Mouse (Mus musculus): ENCODE measurements around the gene H2-T3. TPM values are rescaled to one million over a fixed set of nuclear protein-coding genes. Genes with fewer than 3 reads are reported as not detected.
"Not testable (repeated sequence)": the region's sequence is repeated elsewhere in the genome, so short reads cannot be mapped to it uniquely, and the experiment has no call there.

Gene H2-T3
- polyA plus RNA-seq (2015; fragmentation: Nextera tagmentation; extraction: Ambion mirVana): 3.4 and 4.0 TPM in 2 replicates

DNA sequence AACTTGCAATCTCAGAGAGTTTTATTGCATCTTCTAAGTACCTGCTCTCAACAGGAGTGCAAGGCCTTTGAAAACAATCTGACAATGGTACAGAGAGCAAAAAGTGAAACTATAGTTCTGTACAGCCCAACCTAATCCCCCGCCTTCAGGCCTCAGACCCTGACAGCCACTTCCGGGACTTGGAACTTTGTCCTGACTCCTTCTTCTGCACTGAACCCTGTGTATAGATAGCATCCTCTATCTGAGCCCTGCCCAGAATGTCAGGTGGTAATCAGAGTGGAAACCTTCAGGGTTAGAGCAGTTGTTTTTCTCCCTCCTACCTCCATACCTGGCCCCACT, at the start of gene H2-T3:
H2-T3 (minus strand) TSS at position 119 of the 339 bp plus-strand sequence.
- no peak within 1 kb of the TSS for H3K9ac ChIP-seq (ENCODE audit: low read length)
- 73% methylated on average over 2 of the region's 2 CpGs for WGBS
- peak; percentile 44; the same call in 1 of the 2 replicates for ATAC-seq (ENCODE audit: insufficient read depth, low FRiP score)
- H3K4me2 ChIP-seq (ENCODE audit: low read depth, low read length): no peak within 1 kb of the TSS
- no peak within 1 kb of the TSS for H3K27ac ChIP-seq (ENCODE audit: low read length)
- no peaks in the 10 kb centered on the region for H3K4me1 ChIP-seq (ENCODE audit: control insufficient read depth, insufficient read depth, low read length)
- no peak within 1 kb of the TSS for H3K4me3 ChIP-seq (replicated peaks; ENCODE audit: low read length)
- H3K27me3 ChIP-seq (ENCODE audit: control insufficient read depth, insufficient read depth, low read length): 0 out of 2 replicates have a peak, but pooled peaks cover 11% of the 10 kb centered on the region
- no peaks in the 10 kb centered on the region for H3K9me3 ChIP-seq (replicated peaks; ENCODE audit: control insufficient read depth, low read length)
- H3K36me3 ChIP-seq (ENCODE audit: control insufficient read depth, insufficient read depth, low read length): no peaks in the 10 kb centered on the region

DNA sequence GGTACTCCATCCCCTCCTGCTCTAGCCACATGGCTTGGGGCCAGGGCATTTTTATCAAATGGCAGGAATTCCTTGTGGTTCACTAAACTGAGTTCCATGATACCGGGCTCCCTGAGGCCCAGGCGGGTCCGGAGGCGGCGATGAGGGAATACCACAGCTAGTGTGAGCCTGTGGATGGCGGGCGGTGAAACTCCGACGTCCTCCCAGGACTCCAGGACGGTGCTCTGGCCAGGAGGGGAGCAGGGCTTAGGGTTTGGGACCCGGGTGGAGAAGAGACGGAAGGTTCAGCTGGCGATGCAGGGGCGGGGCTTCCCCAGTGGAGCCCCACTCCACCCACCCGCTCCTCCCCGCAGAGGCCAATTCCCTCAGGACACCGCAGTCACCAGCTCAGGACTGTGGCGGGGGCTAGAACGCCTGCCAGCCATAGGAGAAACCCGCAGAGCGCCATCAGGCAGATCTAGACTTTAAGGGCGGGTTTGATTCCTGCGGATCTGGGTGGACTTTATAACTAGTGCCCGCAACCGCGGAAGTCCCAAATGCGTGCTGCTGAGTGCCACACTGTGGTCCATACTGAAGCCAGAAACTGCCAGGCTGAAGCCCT, 47.3 kb upstream of the H2-T3 start:
- Histone ChIP-seq H3K27me3 (ENCODE audit: control insufficient read depth, insufficient read depth, low read length) (peaks cover 3% of the 10 kb centered on the region; the same call in 1 of the 2 replicates), H3K9ac (ENCODE audit: low read length) (peak overlapping the region; percentile 61), H3K4me2 (ENCODE audit: low read depth, low read length) (peak overlapping the region; percentile 74), H3K4me1 (ENCODE audit: control insufficient read depth, insufficient read depth, low read length) (0 out of 2 replicates have a peak, but pooled peaks cover 6% of the 10 kb centered on the region), H3K9me3 (replicated peaks; ENCODE audit: control insufficient read depth, low read length) (no peaks in the 10 kb centered on the region), H3K27ac (ENCODE audit: low read length) (no peak overlapping the region), H3K36me3 (ENCODE audit: control insufficient read depth, insufficient read depth, low read length) (no peaks in the 10 kb centered on the region), H3K4me3 (replicated peaks; ENCODE audit: low read length) (peak overlapping the region; percentile 45)
- 4% methylated on average over 27 of the region's 27 CpGs for WGBS
- peak; percentile 47; the same call in 1 of the 2 replicates for ATAC-seq (ENCODE audit: insufficient read depth, low FRiP score)

DNA sequence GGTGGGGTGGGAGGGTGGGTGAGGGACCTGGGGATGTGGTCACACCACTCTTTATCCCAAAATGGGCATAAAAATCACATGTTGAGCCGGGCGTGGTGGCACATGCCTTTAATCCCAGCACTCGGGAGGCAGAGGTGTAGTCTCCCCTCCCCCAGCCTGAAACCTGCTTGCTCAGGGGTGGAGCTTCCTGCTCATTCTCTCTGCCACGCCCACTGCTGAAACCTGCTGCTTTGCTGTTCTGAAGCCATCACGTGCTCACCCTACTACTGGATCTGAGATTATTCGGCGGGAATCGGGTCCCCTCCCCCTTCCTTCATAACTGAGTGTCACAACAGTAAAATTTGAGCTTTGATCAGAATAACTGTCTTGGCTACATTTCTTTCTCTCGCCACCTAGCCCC, 45.2 kb upstream of the H2-T3 start:
- H3K9me3 ChIP-seq (replicated peaks; ENCODE audit: control insufficient read depth, low read length); H3K4me3 ChIP-seq (replicated peaks; ENCODE audit: low read length); H3K4me1 ChIP-seq (ENCODE audit: control insufficient read depth, insufficient read depth, low read length); ATAC-seq (ENCODE audit: insufficient read depth, low FRiP score); H3K9ac ChIP-seq (ENCODE audit: low read length); H3K27ac ChIP-seq (ENCODE audit: low read length); H3K36me3 ChIP-seq (ENCODE audit: control insufficient read depth, insufficient read depth, low read length); H3K4me2 ChIP-seq (ENCODE audit: low read depth, low read length): not testable (repeated sequence)
- 19% methylated on average over 8 of the region's 9 CpGs for WGBS
- peaks cover 14% of the 10 kb centered on the region for H3K27me3 ChIP-seq (ENCODE audit: control insufficient read depth, insufficient read depth, low read length)

DNA sequence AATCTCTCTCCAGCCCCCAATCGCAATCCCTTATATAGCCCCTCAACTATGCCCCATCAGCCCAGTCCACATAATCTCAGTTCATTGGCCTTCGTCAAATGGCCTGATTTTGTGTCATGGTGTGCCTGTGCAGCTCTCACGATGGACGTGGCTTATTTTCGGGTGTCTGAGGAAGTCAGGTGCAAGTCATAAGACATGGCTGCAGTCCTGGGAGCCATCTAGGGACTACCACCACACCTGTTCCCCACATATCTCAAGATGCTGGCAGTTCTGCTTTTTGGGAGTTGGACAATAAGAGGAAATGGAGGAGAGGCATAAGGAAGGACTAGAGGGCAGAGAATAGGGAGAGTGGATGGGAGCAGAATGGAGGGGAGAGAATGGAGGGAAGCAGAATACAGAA, 43.5 kb upstream of the H2-T3 start:
- H3K4me1 ChIP-seq (ENCODE audit: control insufficient read depth, insufficient read depth, low read length): no peaks in the 10 kb centered on the region
- no peaks in the 10 kb centered on the region for H3K36me3 ChIP-seq (ENCODE audit: control insufficient read depth, insufficient read depth, low read length)
- WGBS: 75% methylated on average over 5 of the region's 5 CpGs
- H3K9me3 ChIP-seq (replicated peaks; ENCODE audit: control insufficient read depth, low read length): no peaks in the 10 kb centered on the region
- no peak overlapping the region for H3K27ac ChIP-seq (ENCODE audit: low read length)
- H3K4me3 ChIP-seq (replicated peaks; ENCODE audit: low read length): no peak overlapping the region
- peaks cover 30% of the 10 kb centered on the region for H3K27me3 ChIP-seq (ENCODE audit: control insufficient read depth, insufficient read depth, low read length)
- H3K9ac ChIP-seq (ENCODE audit: low read length): no peak overlapping the region
- no peak for ATAC-seq (ENCODE audit: insufficient read depth, low FRiP score)
- H3K4me2 ChIP-seq (ENCODE audit: low read depth, low read length): no peak overlapping the region

DNA sequence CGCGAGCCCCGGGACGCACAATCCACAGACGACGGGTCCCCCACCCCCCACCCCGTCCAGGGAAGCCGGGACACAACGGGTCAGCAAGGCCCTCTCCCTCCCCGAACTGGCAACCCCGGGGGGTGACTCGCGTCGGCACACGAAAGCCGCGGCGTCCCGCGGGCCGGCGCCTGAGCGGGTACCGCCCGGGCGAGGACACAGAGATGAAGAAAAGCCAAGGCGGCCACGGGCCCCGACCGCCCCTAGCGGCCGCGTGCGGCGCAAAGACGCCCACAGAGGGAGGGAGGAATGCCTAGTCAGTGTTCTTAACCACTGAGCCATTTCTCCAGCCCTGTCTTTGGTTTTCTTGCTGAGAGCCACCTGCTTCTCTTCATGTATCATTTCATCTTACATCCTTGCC, 41.2 kb upstream of the H2-T3 start:
- Histone ChIP-seq H3K4me3 (replicated peaks; ENCODE audit: low read length) (no peak overlapping the region), H3K27me3 (ENCODE audit: control insufficient read depth, insufficient read depth, low read length) (peaks cover 39% of the 10 kb centered on the region), H3K9me3 (replicated peaks; ENCODE audit: control insufficient read depth, low read length) (no peaks in the 10 kb centered on the region), H3K4me1 (ENCODE audit: control insufficient read depth, insufficient read depth, low read length) (no peaks in the 10 kb centered on the region), H3K27ac (ENCODE audit: low read length) (no peak overlapping the region), H3K36me3 (ENCODE audit: control insufficient read depth, insufficient read depth, low read length) (no peaks in the 10 kb centered on the region), H3K4me2 (ENCODE audit: low read depth, low read length) (no peak overlapping the region), H3K9ac (ENCODE audit: low read length) (no peak overlapping the region)
- ATAC-seq (ENCODE audit: insufficient read depth, low FRiP score): no peak
- WGBS: 7% methylated on average over 36 of the region's 36 CpGs

DNA sequence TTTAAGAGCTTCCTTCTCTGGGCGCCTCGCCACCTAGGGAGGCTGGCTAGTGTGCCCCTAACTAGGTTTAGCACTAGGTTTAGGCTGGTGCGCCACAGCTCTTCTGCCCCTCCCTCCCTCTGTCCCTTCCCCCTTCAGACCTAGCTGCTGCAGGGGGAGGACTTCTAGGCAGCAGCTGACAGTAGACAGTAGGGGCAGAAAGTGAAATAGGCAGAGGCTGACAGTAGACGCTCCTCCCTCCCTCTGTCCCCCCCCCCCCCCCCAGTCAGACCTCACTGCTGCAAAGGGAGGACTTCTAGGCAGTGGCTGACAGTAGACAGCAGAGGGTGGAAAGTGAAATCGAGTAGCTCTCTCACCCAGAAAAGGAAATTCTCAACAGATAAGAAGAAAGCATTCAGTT, 39.0 kb upstream of the H2-T3 start:
- Histone ChIP-seq H3K4me1 (ENCODE audit: control insufficient read depth, insufficient read depth, low read length) (no peaks in the 10 kb centered on the region), H3K4me3 (replicated peaks; ENCODE audit: low read length) (no peak overlapping the region), H3K36me3 (ENCODE audit: control insufficient read depth, insufficient read depth, low read length) (no peaks in the 10 kb centered on the region), H3K4me2 (ENCODE audit: low read depth, low read length) (no peak overlapping the region), H3K9me3 (replicated peaks; ENCODE audit: control insufficient read depth, low read length) (no peaks in the 10 kb centered on the region), H3K9ac (ENCODE audit: low read length) (no peak overlapping the region), H3K27me3 (ENCODE audit: control insufficient read depth, insufficient read depth, low read length) (peaks cover 52% of the 10 kb centered on the region), H3K27ac (ENCODE audit: low read length) (no peak overlapping the region)
- no peak for ATAC-seq (ENCODE audit: insufficient read depth, low FRiP score)
- 8% methylated on average over 5 of the region's 5 CpGs for WGBS

DNA sequence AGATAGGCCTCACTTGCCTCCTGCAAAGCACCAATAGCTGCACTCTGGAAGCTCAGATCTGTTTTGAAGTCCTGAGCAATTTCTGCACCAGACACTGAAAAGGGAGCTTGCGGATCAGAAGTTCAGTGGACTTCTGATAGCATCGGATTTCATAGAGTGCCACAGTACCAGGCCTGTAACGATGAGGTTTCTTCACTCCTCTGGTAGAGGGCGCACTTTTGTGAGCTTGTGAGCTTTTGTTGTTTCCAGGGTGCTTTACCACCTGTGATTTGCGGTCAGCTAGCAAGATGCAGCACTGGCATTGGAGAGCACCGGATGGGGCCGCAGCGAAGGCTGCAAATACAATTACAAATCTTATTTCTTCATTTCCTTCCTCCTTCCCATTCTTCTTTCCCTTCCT, 36.8 kb upstream of the H2-T3 start:
- WGBS: 20% methylated on average over 8 of the region's 8 CpGs
- Histone ChIP-seq H3K36me3 (ENCODE audit: control insufficient read depth, insufficient read depth, low read length) (no peaks in the 10 kb centered on the region), H3K4me1 (ENCODE audit: control insufficient read depth, insufficient read depth, low read length) (no peaks in the 10 kb centered on the region), H3K27me3 (ENCODE audit: control insufficient read depth, insufficient read depth, low read length) (peaks cover 52% of the 10 kb centered on the region), H3K4me3 (replicated peaks; ENCODE audit: low read length) (no peak overlapping the region), H3K9ac (ENCODE audit: low read length) (no peak overlapping the region), H3K27ac (ENCODE audit: low read length) (no peak overlapping the region), H3K4me2 (ENCODE audit: low read depth, low read length) (no peak overlapping the region), H3K9me3 (replicated peaks; ENCODE audit: control insufficient read depth, low read length) (no peaks in the 10 kb centered on the region)
- no peak for ATAC-seq (ENCODE audit: insufficient read depth, low FRiP score)

DNA sequence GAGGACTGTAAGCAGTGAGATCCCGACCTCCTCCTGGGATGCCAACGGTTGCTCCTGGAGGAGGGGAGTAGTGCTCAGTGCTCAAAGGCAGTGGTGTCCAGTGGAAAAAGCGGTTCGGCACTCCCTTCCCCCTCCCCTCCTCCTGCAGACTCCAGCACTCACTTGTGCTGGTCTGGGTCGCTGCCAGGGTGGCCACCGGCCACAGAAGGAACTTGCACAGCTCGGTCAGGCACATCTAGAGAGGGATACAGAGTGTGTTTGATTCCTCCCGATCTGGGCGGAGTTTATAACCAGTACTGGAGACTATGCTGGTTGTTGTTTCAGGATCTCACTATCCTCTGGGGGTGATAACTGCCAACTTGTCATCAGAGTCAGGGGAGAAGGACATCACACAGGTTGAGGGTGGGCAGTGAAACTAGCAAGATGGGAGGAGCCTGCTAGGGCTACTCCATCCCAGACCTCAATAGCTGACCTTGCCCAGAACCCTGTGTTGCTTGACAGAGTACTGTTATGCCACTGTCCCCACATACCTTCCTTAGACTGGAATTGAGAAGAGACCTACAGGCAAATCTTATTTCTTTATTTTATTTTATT, 35.2 kb upstream of the H2-T3 start:
- Histone ChIP-seq H3K27ac (ENCODE audit: low read length) (no peak overlapping the region), H3K4me3 (replicated peaks; ENCODE audit: low read length) (no peak overlapping the region), H3K36me3 (ENCODE audit: control insufficient read depth, insufficient read depth, low read length) (no peaks in the 10 kb centered on the region), H3K27me3 (ENCODE audit: control insufficient read depth, insufficient read depth, low read length) (peaks cover 46% of the 10 kb centered on the region), H3K9ac (ENCODE audit: low read length) (no peak overlapping the region), H3K9me3 (replicated peaks; ENCODE audit: control insufficient read depth, low read length) (no peaks in the 10 kb centered on the region), H3K4me2 (ENCODE audit: low read depth, low read length) (no peak overlapping the region), H3K4me1 (ENCODE audit: control insufficient read depth, insufficient read depth, low read length) (no peaks in the 10 kb centered on the region)
- 13% methylated on average over 9 of the region's 9 CpGs for WGBS
- ATAC-seq (ENCODE audit: insufficient read depth, low FRiP score): no peak

DNA sequence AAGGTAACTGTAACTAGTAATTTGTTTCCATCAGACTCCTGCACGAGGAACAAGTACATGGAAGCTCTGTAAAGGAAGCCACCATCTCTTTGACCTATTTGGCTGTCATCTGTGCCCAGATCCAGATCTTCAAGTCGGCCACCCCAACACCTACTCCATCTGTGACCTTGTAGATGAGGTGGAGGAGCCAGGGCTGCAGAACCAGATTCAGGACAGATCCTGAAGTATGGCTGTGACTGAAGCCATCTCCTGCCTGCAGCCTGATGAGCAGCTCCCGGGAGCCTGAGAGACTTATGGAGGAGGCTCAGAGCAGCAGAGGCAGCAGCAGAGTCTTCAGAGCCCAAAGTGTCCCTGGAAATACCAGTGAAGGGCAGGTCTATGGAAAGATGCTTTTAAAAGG, 34.4 kb upstream of the H2-T3 start:
- Histone ChIP-seq H3K9me3 (replicated peaks; ENCODE audit: control insufficient read depth, low read length) (no peaks in the 10 kb centered on the region), H3K36me3 (ENCODE audit: control insufficient read depth, insufficient read depth, low read length) (no peaks in the 10 kb centered on the region), H3K27ac (ENCODE audit: low read length) (no peak overlapping the region), H3K4me2 (ENCODE audit: low read depth, low read length) (no peak overlapping the region), H3K4me3 (replicated peaks; ENCODE audit: low read length) (no peak overlapping the region), H3K27me3 (ENCODE audit: control insufficient read depth, insufficient read depth, low read length) (peaks cover 37% of the 10 kb centered on the region), H3K9ac (ENCODE audit: low read length) (no peak overlapping the region), H3K4me1 (ENCODE audit: control insufficient read depth, insufficient read depth, low read length) (no peaks in the 10 kb centered on the region)
- WGBS: 45% methylated on average over 3 of the region's 3 CpGs
- ATAC-seq (ENCODE audit: insufficient read depth, low FRiP score): no peak

All from stomach, embryonic 16.5 days (tissue).